Mouse (Mus musculus): ENCODE measurements around the gene Ppp1r16b.
"Not testable (repeated sequence)": the region's sequence is repeated elsewhere in the genome, so short reads cannot be mapped to it uniquely, and the experiment has no call there.

Ppp1r16b gene

DNA sequence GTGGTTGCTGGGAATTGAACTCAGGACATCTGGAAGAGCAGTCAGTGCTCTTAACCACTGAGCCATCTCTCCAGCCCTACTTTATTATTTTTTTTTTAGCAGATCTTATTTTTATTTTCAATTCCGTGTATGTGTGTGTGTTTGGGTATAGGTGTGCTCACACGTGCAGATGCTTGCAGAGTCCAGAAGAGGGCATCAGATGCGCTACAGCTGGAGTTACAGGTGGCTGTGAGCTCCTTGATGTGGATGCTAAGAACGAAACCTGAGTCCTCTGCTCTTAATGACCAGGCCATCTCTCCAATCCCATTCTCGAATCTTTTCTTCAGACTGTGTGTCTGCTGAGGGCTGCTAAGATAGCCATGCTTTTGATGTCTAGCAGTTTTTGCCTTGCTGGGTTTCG lies 61.1 kb downstream of the Ppp1r16b start:
- DNase-seq: no peak

DNA sequence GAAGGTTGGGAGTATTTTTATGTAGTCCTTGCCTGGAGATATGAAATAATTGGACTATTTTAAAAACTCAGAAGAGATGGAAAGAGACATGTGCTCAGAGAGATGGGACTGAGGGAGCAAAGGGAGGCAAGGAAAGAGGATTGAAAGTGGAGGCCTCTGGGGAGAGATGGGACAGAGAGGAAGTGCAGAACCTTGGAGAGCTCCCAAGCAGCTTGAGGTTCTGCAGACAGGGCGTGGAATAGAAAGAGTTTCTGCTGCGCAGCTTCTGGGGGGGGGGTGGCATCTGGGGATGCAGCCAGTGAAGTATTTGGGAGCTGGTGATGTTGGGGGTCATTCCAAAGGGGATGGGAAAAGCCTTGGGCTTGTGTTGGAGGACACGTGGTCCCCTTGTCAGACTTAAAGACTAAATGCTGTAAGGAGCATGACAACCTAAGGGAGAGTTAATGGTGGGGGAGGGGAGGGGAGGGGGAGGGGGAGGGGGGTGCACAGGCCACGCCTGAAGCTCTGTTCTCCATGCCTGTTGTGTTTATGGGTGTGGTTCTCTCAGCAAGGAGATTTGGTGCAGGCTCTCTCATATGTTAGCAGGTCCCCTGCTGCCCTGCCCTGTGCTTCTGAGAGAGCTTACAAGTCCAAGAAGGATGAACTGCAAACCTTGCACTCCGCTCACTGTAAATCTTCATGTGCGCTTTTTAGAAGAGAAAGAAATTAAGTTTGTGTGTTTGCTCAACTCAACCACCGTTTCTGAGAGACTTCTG lies 63.0 kb downstream of the Ppp1r16b start:
- DNase-seq: no peak

DNA sequence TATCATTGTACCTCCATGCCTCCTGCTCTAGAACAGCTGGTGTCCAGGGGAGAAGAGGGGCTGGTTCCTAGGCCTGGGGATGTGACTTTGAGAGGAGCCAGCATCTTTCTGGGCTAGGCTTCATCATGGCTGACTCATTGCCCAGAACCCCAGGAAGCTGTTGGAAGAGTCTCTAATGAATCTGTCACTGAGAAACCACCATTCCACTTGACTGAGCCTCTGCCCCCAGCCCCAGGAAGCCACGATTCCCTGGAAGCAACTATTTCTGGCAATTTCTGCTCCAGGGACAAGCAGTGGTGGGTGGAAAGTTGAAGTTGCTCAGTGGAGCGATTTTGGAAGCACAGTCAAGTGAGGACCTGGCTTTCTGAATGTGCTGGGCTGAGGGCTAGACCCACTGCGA lies 65.7 kb downstream of the Ppp1r16b start:
- no peak for DNase-seq

DNA sequence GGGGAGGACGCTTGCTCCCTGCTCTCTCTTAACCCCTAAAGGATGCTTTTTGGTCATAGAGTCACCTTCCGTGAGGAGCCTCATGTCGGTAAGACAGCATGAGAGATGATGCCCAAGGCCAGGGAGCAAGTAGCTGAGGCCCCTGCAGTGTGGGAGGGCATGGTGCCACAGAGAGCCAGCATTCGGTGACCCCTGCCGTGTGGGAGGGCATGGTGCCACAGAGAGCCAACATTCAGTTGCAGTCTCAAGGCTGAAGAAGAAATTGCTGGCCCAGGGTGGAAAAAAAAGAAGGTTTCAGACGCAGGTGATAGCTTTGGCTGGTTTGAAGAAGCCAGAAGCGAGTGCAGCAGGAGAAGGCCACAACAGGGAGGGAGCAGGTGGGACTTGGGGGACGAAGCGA lies 67.3 kb downstream of the Ppp1r16b start:
- DNase-seq: no peak

DNA sequence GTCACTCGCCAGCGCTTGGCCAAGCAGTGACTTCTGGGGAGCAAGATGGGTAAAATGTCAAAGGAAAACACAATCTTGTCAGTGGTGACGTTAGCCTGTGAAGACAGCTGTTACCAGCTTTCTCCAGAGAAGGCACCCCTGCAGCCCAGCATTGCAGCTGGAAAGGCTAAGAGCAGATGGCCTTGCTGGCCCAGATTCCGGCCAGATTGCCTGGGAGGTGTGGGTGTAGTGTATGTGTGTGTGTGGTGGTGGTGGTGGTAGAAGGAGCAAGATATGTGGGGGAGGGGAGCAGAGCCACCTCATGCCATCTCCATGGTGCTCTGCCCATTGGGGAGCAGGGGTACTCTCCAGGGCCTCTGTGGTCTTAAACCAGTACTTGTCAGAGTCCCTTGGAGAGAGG lies 67.9 kb downstream of the Ppp1r16b start:
- no peak for DNase-seq

DNA sequence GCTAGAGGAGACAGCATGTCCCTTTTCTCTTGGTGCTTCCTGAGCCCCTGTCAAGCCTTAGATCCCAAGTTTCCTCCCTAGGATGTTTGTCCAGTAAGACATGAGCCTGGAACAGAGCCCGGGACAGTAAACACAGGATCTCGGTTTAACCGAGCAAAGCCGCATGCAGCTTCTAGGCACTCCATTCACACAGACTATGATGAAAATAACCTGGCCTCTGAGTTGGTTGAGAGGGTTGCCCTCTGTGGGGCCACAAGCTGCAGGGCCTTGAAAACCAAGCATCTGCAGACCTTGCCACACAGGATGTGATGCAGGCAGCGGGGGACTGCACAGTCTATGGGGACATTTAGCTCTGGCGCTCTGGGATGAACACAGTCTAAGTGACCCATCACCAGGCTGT lies 68.7 kb downstream of the Ppp1r16b start:
- DNase-seq: peak; percentile 43

DNA sequence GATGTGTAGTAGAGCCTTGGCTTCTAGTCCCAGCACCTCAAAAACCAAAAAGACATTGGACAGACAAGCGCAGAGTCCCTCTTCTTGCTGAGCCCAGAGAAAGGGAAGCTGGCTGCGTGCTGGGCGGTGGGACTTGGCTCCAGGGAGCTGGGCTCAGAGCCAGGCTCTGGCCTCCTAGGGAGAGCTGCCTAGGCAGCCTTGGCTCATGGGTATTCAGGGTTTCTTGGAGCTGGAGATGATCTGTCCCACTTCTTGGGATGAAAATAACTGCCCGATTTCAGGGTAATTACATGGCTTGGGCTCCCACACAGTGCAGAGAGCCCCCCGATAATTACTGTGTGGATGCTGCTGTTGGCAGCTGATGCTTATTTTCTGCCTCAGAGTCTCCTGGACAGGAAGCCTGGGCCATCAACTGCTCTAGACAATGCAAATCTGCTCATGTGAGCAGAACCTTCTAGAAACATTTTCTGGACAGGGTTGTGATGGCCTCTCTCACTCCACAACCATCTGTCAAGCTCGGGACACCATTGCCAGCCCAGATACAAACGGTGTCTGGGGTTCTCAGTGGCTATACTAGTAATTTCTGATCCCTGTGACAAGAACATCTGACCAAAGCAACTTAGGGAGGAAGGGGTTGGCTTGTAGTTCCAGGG lies 69.4 kb downstream of the Ppp1r16b start:
- peak; percentile 78 for DNase-seq

DNA sequence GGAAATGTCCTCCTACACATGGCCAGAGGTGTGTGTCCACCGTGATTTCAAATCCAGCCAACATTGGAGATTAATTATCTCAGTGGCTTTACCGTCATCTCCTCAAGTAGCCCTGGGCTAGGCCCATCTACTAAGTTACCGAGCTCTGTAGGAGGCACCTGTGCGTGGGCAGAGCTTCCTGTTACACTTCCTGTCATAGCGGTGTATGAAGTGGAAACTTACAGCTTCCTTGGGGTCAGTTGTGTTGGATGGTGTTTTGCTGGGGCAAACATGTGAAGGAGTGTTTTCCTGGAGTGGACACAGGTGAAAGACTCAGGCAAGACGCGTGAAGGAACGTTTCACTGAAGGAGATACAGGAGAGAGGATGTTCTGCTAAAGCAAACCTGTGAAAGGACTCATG lies 70.1 kb downstream of the Ppp1r16b start:
- no peak for DNase-seq

DNA sequence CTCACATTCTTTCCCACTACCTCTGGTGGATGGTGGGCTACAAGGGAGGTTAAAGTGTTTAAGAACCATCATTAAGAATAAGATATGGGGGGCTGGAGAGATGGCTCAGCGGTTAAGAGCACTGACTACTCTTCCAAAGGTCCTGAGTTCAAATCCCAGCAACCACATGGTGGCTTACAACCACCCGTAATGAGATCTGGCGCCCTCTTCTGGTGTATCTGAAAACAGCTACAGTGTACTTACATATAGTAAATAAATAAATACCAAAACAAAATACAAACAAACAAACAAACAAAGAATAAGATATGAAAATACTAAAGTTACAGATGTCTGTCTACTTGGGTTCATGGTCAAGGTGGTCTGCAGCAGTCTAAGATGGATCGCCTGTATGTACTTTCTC lies 71.0 kb downstream of the Ppp1r16b start:
- DNase-seq: not testable (repeated sequence)

DNA sequence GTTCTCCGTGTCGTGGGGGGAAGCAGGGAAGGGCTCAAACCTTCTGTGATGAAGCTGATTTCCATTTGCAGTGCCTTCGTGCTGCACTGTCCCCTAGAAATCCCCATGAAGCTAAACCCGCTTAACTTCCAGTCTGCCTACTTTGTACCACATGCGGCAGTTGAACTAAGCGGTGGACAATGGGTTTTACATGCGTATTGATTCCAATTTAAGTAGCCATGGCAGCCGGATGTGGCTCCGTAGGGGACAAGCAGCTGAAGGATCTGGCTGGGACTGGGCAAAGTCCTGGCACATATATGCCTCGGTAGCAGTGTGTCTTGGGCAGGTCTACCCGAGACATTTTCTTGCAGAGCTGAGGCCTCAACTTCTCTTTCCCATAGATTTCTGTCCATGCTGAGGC lies 73.4 kb downstream of the Ppp1r16b start:
- DNase-seq: no peak

DNA sequence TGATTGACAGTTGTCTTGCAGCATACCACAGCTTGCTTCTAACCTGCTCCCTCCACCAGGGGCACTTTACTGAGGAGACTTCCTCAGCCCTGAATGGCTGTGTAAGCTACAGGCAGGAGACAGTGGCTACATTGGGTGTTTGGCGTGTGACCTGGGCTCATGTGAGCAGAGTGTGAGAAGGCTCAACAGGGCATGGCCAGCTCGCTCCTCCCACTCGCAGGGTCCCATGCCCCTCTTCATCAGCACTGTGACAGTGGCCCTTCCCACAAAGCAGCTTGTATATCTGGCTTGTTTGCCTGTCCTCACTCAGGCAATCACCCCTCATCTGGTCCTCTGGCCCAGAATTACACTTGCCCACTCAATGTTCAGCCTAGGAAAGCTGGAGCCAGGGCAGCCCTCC lies 73.9 kb downstream of the Ppp1r16b start:
- DNase-seq: no peak

DNA sequence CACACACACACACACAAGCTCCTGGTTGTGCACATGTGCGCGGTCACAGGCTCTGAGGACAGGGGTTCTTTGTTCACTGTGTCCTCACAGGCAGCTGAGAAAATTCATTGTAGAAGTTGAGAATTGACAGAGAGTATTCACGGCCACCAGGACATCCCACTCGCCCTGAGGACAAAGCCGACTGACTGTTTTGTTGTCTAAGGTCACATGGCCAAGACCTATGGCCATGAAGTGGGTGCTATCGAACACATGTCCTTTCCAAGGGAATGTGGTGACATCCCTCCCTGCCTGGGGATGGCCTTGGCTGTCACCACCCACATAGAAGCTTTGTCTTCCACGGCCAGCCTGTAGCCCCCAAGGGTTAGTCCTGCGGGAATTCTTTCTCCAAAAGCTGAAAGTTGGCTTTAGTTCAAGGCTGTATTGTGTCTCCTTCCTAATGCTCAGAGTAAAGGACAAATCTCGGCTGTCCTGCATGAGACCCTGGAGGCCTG lies 75.9 kb downstream of the Ppp1r16b start:
- DNase-seq: no peak

DNA sequence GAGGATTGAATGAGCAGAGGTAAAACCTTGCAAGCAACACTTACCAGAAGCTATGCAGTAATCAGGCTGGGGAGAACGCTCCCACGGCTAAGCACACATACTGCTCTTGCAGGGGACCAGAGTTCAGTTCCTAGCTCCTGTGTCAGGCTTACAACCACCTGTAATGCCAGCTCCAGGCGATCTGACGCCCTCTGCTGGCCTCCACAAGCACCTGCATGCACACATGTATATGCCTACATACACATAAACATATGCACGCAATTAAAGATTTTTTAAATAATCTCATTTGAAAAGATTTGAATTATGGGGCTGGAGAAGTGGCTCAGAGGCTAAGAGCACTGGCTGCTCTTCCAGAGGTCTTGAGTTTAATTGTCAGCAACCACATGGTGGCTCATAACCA lies 77.2 kb downstream of the Ppp1r16b start:
- DNase-seq: no peak

DNA sequence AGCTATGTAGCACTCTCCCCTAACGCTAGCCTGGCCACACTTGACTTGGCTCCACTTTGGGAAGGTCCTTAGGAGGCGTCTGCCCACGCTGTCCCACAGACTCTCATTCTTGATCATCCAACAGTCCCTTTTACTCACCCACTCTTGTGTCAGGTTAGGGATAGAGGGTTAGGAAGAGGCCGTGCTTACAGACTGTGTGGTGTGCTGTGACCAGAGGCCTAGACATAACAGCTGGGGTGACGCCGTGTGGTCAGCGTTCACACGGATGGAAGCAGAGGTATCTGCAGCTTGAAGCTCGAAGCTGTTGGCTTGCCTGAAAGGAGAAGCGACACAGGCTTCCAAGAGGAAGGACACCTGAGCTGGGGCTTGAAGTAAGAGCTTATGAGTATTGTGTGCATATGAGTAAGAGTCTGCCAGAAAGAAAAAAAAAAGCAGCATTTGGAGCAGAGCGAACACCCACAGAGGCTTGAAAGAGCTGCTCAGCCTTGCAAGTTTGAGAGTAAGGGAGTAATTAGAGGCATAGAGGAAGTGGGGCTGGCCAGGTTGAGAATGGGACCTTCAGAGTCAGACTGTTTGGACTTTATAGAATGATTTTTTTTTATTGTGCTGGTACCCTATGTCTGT lies 78.4 kb downstream of the Ppp1r16b start:
- no peak for DNase-seq

DNA sequence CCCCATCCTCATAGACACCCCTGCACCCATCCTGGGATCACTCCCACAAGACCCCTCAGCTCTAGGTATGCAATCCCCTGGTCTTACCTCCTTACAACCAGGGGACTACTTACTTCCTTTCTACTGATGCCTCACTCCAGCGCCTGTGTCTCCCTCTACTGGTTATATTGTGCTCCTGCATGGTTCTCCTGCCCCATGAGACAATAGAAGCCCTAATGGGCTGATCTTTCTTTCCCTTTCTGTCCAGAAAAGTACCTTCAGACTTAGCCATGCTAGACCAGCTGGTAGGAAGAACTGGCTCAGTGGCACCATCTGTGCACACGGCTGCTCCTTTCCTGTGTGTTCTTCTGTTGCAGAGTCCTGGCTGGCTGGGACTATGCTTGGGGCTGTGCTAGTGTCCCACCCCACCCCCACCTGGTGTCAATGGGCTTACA lies 79.9 kb downstream of the Ppp1r16b start:
- DNase-seq: peak; percentile 48

DNA sequence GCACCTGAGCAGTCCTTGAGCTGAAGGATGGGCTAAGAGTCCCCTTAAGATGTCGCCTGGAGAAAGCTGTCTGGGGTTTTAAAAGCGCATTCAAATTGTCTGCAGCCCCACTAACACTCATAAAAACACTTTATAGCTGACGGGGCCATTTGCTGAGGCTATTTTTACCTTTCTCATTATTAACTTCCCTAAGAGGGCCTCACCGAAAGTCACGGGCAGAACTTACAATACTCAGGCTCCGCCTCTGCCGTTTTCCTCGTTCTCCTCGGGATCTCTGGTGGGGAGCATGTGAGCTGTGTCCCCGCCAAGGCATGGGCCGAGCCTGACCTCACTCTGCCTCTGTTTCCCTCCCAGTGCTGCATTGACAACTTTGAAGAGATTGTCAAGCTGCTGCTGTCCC lies 81.0 kb downstream of the Ppp1r16b start:
- no peak for DNase-seq

DNA sequence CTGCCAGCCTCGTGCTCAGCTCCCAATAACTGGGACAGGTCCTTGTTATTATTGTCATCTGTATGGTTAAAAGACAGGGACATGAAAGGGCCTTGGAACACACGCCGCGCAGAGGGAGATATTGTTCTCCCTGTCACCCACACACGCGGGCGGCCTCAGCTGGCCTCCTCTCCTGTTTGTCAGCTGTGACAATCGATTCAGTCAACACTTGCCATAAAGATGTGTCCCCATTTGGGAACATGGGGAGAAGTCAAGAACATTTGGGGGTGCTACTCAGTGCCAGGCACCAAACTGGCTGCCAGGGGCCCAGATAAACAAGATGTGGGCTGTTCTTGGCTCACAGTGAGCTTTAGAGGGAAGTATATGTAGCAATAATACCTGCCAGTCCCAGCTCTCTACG lies 84.2 kb downstream of the Ppp1r16b start:
- DNase-seq: no peak

DNA sequence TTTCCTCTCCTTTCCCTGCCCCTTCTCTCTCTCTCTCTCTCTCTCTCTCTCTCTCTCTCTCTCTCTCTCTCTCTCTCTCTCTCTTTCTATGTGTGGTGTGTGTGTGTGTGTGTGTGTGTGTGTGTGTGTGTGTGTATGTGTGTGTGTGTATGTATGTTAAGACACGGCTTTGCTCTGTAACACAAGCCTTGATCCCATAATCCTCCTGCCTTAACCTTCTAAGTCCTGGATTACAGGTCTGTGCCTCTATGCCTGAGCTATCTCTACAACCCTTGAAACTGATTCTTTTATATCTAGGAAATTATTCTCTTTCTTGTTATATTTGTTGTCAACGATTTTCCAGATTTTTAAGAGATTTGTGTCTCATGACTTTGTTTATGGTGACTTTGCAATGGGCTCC lies 95.0 kb downstream of the Ppp1r16b start:
- DNase-seq: no peak

DNA sequence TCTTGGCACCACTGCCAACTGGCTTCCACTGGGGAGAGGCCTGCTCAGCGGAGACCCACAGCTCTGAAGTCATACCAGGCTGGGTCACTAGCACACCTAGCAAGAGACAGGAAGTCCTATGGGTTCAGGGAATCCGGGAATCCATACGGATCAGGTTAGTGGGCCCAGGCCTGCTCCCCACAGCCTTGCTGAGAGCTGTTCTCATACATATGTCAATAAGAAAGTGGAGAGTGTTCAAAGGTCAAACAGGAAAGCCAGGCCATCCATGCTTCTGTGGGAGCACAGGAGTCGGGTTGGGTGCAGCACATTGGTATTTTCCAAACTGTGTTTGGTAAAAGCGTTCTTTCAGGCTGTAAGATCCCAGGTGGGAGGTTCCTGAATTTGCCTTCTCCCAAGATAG lies 97.1 kb downstream of the Ppp1r16b start:
- no peak for DNase-seq

DNA sequence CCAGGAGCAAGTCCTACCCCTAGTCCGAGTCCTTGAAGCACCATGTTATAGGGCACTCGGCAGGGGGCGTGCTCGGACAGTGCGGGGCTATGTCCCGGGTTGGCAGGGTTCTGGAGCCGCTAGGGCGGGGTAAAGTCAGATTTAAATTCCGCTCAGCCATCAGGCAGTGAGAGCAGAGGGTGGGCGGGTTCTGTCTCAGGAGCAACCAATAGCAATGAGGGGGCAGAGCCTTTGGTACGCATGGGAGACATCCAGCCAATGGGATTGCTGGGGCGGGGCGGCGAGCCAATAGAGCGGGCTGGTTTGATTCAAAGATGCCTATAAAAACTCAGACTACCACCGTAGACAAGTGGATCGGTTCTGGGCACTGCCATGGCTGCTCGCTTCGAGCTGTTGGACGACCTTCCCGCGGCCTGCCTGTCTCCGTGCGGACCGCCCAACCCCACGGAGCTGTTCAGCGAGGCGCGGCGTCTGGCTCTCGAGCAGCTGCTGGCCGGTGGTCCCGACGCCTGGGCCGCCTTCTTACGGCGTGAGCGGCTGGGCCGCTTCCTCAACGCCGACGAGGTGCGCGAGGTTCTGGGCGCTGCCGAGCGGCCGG lies 102.6 kb downstream of the Ppp1r16b start, which contains the start of gene Fam83d:
Gene Fam83d, plus strand, starts transcription at position 352 of the 598 bp plus-strand sequence.
- DNase-seq: peak; percentile 97

DNA sequence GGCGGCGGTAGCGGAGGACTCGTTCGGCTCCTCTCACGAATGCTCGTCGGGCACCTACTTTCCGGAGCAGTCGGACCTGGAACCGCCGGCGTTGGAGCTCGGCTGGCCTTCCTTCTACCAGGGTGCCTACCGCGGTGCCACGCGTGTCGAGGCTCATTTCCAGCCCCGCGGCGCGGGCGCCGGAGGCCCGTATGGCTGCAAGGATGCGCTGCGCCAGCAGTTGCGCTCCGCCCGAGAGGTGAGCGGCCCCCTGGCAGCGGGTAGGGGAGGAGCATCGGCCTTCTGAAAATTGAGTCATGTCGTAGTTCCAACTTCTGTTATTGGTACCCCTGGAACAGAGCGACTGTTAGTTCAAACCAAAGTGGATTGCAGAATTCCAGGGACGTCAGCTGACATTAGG lies 103.2 kb downstream of the Ppp1r16b start:
- DNase-seq: no peak

DNA sequence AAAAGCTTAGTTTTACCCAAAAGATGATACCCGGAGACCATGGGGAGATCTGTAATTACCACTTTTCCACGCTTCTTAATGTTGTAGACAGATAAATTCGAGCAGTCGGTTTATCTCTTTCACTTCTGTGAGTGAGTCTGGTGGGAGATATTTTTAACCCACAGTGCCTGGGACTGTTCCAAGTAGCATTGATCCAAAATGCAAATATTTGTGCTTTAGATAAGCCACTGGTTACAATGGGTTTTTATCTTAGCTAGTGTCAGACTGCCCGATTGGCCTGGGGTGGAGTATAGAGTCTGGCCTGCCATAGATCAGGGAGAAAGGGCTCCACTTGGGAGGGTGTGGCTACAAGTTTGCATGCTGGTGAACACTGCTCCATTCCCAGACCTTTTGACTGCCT lies 103.6 kb downstream of the Ppp1r16b start:
- DNase-seq: no peak

DNA sequence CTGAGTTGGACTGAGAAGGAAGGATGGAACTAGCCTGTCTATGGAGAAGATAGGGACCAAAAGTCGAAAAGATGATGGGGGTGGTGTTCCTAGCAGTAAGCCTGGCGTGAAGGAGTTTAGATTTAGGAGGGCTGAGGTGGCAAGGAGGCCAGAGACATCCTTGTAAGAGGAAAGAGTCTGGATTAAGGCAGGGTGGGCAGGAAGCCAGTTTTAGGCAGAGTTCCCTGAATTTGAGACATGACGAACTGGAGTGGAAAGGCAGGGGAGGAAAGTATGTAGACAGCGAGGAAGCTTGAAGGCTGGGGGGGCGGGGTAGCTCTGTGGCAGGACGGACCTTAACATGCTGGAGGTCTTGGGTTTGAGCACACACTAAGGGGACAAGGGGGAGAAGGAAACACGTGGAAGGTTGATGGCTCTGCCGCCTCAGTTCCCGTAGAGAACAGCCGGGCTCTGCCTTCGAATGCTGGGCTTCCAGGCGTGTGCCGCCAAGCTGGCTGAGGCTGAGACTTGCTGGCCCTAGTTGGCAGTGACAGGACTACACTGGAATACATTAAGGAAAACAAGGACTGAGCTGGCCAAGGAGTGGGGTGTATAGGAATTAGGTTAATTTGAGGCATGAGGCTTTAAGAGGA lies 105.0 kb downstream of the Ppp1r16b start:
- DNase-seq: no peak

All from kidney, adult 9 months (tissue).